In genomic region chr6:101384958-101385357, GRCm38 (mm10) we compare ENCODE assay signal across 27 mouse cellular contexts. TPM values are rescaled to one million over a fixed set of nuclear protein-coding genes. Genes with fewer than 3 reads are reported as not detected.
A peak's percentile ranks its signal among the peaks of the same experiment; 100 is the strongest.
DNase-seq lines count a peak whose midpoint lies in the region; ATAC-seq and TF ChIP-seq lines count a peak whose summit lies in the region.
"Had no signal": no experiment of that assay in that cellular context is flagged by ENCODE, and none has a peak within 500 bp of the region (broad histone marks: within the 10 kb centered on the region; RNA-seq: fewer than 3 reads in every experiment).

No protein-coding gene starts in this region.

- DNase-seq in midbrain, postnatal 0 days (ENCODE audit: low spot score), result peak; percentile 74
- DNase-seq in midbrain, embryonic 10.5 days (ENCODE audit: low spot score), result no peak
- DNase-seq in kidney, postnatal 36 days, result no peak
- no peak for DNase-seq in embryo, embryonic 11 days
- DNase-seq: adrenal gland, adult 8-10 months; cerebellum, adult 18-20 months; cerebellum, postnatal 14 days; gastrocnemius, postnatal 36 days; heart, adult 2 months; heart, postnatal 14 days; kidney, adult 18-20 months; layer of hippocampus, adult 9-11 months; liver, postnatal 0 days; thymus, postnatal 25 days had no signal

- H3K4me2 ChIP-seq in hindbrain, embryonic 16.5 days (ENCODE audit: low read length), result no peak overlapping the region
- no peak overlapping the region for H3K4me2 ChIP-seq in hindbrain, embryonic 12.5 days (replicated peaks)
- no peak overlapping the region for H3K4me2 ChIP-seq in midbrain, postnatal 0 days (ENCODE audit: low read depth, low read length, poor library complexity, severe bottlenecking)
- H3K4me2 ChIP-seq in neural tube, embryonic 12.5 days (replicated peaks), result no peak overlapping the region
- H3K4me2 ChIP-seq: embryonic facial prominence, embryonic 12.5 days; forebrain, embryonic 12.5 days; heart, embryonic 13.5 days; limb, embryonic 12.5 days; liver, embryonic 11.5 days; midbrain, embryonic 12.5 days had no signal

- H3K9ac ChIP-seq in hindbrain, embryonic 16.5 days (ENCODE audit: low read depth, low read length), result no peak overlapping the region
- H3K9ac ChIP-seq in hindbrain, embryonic 12.5 days, result no peak overlapping the region
- no peak overlapping the region for H3K9ac ChIP-seq in midbrain, postnatal 0 days (replicated peaks; ENCODE audit: low read length, poor library complexity, severe bottlenecking)
- H3K9ac ChIP-seq in neural tube, embryonic 12.5 days, result no peak overlapping the region
- H3K9ac ChIP-seq: embryonic facial prominence, embryonic 12.5 days; forebrain, embryonic 12.5 days; heart, embryonic 13.5 days; limb, embryonic 12.5 days; liver, postnatal 0 days; midbrain, embryonic 12.5 days had no signal

- no peaks in the 10 kb centered on the region for H3K36me3 ChIP-seq in hindbrain, embryonic 16.5 days (ENCODE audit: control insufficient read depth, insufficient read depth, low read length)
- no peaks in the 10 kb centered on the region for H3K36me3 ChIP-seq in hindbrain, embryonic 12.5 days
- H3K36me3 ChIP-seq in midbrain, postnatal 0 days (ENCODE audit: insufficient read depth, low read length), result no peaks in the 10 kb centered on the region
- no peaks in the 10 kb centered on the region for H3K36me3 ChIP-seq in midbrain, embryonic 10.5 days
- H3K36me3 ChIP-seq in neural tube, embryonic 12.5 days, result no peaks in the 10 kb centered on the region
- H3K36me3 ChIP-seq: embryonic facial prominence, embryonic 12.5 days; forebrain, embryonic 12.5 days; heart, embryonic 13.5 days; limb, embryonic 12.5 days; midbrain, embryonic 12.5 days had no signal

- peak; percentile 49; the same call in 1 of the 2 replicates for ATAC-seq in hindbrain, embryonic 16.5 days
- ATAC-seq in hindbrain, embryonic 12.5 days (ENCODE audit: low FRiP score), result no peak
- ATAC-seq in midbrain, postnatal 0 days (ENCODE audit: low FRiP score), result peak; percentile 62; the same call in 1 of the 2 replicates
- ATAC-seq in neural tube, embryonic 12.5 days (ENCODE audit: low FRiP score, low read depth), result peak; percentile 75
- ATAC-seq: activated CD4-positive, CD25-positive, alpha-beta regulatory T cell, adult 4 months; liver, postnatal 0 days; lung, postnatal 0 days had no signal

- TF ChIP-seq CTCF in midbrain, postnatal 0 days (IDR thresholded peaks at IDR 0.05), result no peak

- H3K4me3 ChIP-seq in hindbrain, embryonic 16.5 days (ENCODE audit: low read length), result no peak overlapping the region
- no peak overlapping the region for H3K4me3 ChIP-seq in hindbrain, embryonic 12.5 days
- H3K4me3 ChIP-seq in midbrain, postnatal 0 days (ENCODE audit: low read depth, low read length), result no peak overlapping the region
- H3K4me3 ChIP-seq in midbrain, embryonic 10.5 days, result no peak overlapping the region
- H3K4me3 ChIP-seq in neural tube, embryonic 12.5 days, result no peak overlapping the region
- H3K4me3 ChIP-seq: embryonic facial prominence, embryonic 12.5 days; forebrain, embryonic 12.5 days; heart, adult 2 months; heart, embryonic 13.5 days; left cerebral cortex, adult 2 months; limb, embryonic 12.5 days; midbrain, embryonic 12.5 days; myocyte had no signal

- H3K4me1 ChIP-seq in hindbrain, embryonic 16.5 days (ENCODE audit: control insufficient read depth, insufficient read depth, low read depth, low read length), result no peaks in the 10 kb centered on the region
- H3K4me1 ChIP-seq in hindbrain, embryonic 12.5 days, result no peaks in the 10 kb centered on the region
- no peaks in the 10 kb centered on the region for H3K4me1 ChIP-seq in midbrain, postnatal 0 days (ENCODE audit: insufficient read depth, low read length)
- H3K4me1 ChIP-seq in midbrain, embryonic 10.5 days, result peaks cover 11% of the 10 kb centered on the region
- peaks cover 6% of the 10 kb centered on the region; the same call in 1 of the 2 replicates for H3K4me1 ChIP-seq in neural tube, embryonic 12.5 days
- H3K4me1 ChIP-seq: embryonic facial prominence, embryonic 12.5 days; forebrain, embryonic 12.5 days; limb, embryonic 12.5 days; midbrain, embryonic 12.5 days had no signal

- H3K9me3 ChIP-seq in hindbrain, embryonic 16.5 days (ENCODE audit: control insufficient read depth, low read length), result no peaks in the 10 kb centered on the region
- no peaks in the 10 kb centered on the region for H3K9me3 ChIP-seq in hindbrain, embryonic 12.5 days (replicated peaks)
- no peaks in the 10 kb centered on the region for H3K9me3 ChIP-seq in midbrain, postnatal 0 days (ENCODE audit: low read length)
- 0 out of 2 replicates have a peak, but pooled peaks cover 6% of the 10 kb centered on the region for H3K9me3 ChIP-seq in midbrain, embryonic 10.5 days (replicated peaks)
- 0 out of 2 replicates have a peak, but pooled peaks cover 3% of the 10 kb centered on the region for H3K9me3 ChIP-seq in neural tube, embryonic 12.5 days
- H3K9me3 ChIP-seq: embryonic facial prominence, embryonic 12.5 days; forebrain, embryonic 12.5 days; limb, embryonic 12.5 days had no signal

- no peak overlapping the region for H3K27ac ChIP-seq in hindbrain, embryonic 16.5 days (ENCODE audit: low read depth, low read length)
- H3K27ac ChIP-seq in hindbrain, embryonic 12.5 days, result no peak overlapping the region
- no peak overlapping the region for H3K27ac ChIP-seq in midbrain, postnatal 0 days (ENCODE audit: low read depth, low read length)
- no peak overlapping the region for H3K27ac ChIP-seq in midbrain, embryonic 10.5 days (replicated peaks)
- no peak overlapping the region for H3K27ac ChIP-seq in neural tube, embryonic 12.5 days
- H3K27ac ChIP-seq: embryonic facial prominence, embryonic 12.5 days; forebrain, embryonic 12.5 days; heart, adult 2 months; heart, embryonic 13.5 days; left cerebral cortex, adult 2 months; limb, embryonic 12.5 days; midbrain, embryonic 12.5 days had no signal

- H3K27me3 ChIP-seq in hindbrain, embryonic 16.5 days (replicated peaks; ENCODE audit: control insufficient read depth, insufficient read depth, low read length), result no peaks in the 10 kb centered on the region
- 0 out of 2 replicates have a peak, but pooled peaks cover 4% of the 10 kb centered on the region for H3K27me3 ChIP-seq in hindbrain, embryonic 12.5 days
- peaks cover 9% of the 10 kb centered on the region for H3K27me3 ChIP-seq in midbrain, postnatal 0 days (ENCODE audit: insufficient read depth, low read length)
- peaks cover 54% of the 10 kb centered on the region for H3K27me3 ChIP-seq in midbrain, embryonic 10.5 days (ENCODE audit: low read depth, poor library complexity, severe bottlenecking)
- H3K27me3 ChIP-seq in neural tube, embryonic 12.5 days (replicated peaks), result no peaks in the 10 kb centered on the region
- H3K27me3 ChIP-seq: embryonic facial prominence, embryonic 12.5 days; heart, embryonic 13.5 days had no signal

- 64% methylated on average over 7 of the region's 7 CpGs for WGBS in hindbrain, embryonic 16.5 days
- WGBS in hindbrain, embryonic 12.5 days, result 77% methylated on average over 7 of the region's 7 CpGs
- 72% methylated on average over 7 of the region's 7 CpGs for WGBS in midbrain, postnatal 0 days
- WGBS in midbrain, embryonic 10.5 days, result 86% methylated on average over 7 of the region's 7 CpGs
- WGBS in neural tube, embryonic 12.5 days, result 66% methylated on average over 7 of the region's 7 CpGs

RNA-seq across cellular contexts. Expression of gene Pdzrn3, which starts 7.3 kb away (rescaled TPM):
- polyA plus RNA-seq in hindbrain, embryonic 16.5 days (2015; fragmentation: Nextera tagmentation; extraction: Ambion mirVana), result 18.9 and 24.3 TPM in 2 replicates
- polyA plus RNA-seq in hindbrain, embryonic 12.5 days (2016; fragmentation: Nextera tagmentation; extraction: Ambion mirVana), result 27.2 and 31.0 TPM in 2 replicates
- 26.0 and 27.2 TPM in 2 replicates for total RNA-seq in midbrain, postnatal 0 days (2014; rRNA removed)
- 10.7 and 10.8 TPM in 2 replicates for polyA plus RNA-seq in midbrain, postnatal 0 days (2015; fragmentation: Nextera tagmentation; extraction: Ambion mirVana)
- 5.4 and 6.1 TPM in 2 replicates for polyA plus RNA-seq in midbrain, embryonic 10.5 days (2016; fragmentation: Nextera tagmentation; extraction: Ambion mirVana)
- polyA plus RNA-seq in neural tube, embryonic 12.5 days (2016; fragmentation: Nextera tagmentation; extraction: Ambion mirVana), result 25.4 and 26.5 TPM in 2 replicates
- polyA plus RNA-seq: activated CD4-positive, CD25-positive, alpha-beta regulatory T cell, adult 4 months had no signal
